Mouse (Mus musculus) G1E-ER4 (cell line): ENCODE results near the gene Wdr78. TPM values are rescaled to one million over a fixed set of nuclear protein-coding genes. Genes with fewer than 3 reads are reported as not detected.

Experiments used
- GATA1 ChIP-seq: IDR thresholded peaks from one replicate; pipeline ENCODE4 v1.8.0; 2012; ENCODE audit warnings: low read length, inconsistent platforms
- polyA plus RNA-seq: library from polyadenylated mRNA; stranded (reverse); fragments of >175 nt; gene quantifications from 2 replicates; pipeline ENCODE4 v1.2.3, GENCODE M21; 2012

The Wdr78 gene
- polyA plus RNA-seq, 1 experiment = 0.91 TPM

GRCm38 (mm10) chr4:103095921-103096320 lies 18.4 kb downstream of the Wdr78 start:
- TF ChIP-seq GATA1 = no peak

GRCm38 (mm10) chr4:103085237-103085636 lies 29.1 kb downstream of the Wdr78 start:
- no peak for TF ChIP-seq GATA1

GRCm38 (mm10) chr4:103070631-103071030 lies 43.7 kb downstream of the Wdr78 start:
- no peak for TF ChIP-seq GATA1

- no peak for TF ChIP-seq GATA1
Measured at GRCm38 (mm10) chr4:103067906-103068655, 46.3 kb downstream of the Wdr78 start.

GRCm38 (mm10) chr4:103064976-103065375 lies 49.4 kb downstream of the Wdr78 start:
- TF ChIP-seq GATA1 = no peak

GRCm38 (mm10) chr4:103064421-103064820 lies 49.9 kb downstream of the Wdr78 start:
- no peak for TF ChIP-seq GATA1

- no peak for TF ChIP-seq GATA1
Measured at GRCm38 (mm10) chr4:103056909-103057308, 57.4 kb downstream of the Wdr78 start.

GRCm38 (mm10) chr4:103048046-103048445 lies 66.3 kb downstream of the Wdr78 start:
- no peak for TF ChIP-seq GATA1

- TF ChIP-seq GATA1 = no peak
Measured at GRCm38 (mm10) chr4:103042997-103043396, 71.4 kb downstream of the Wdr78 start.

GRCm38 (mm10) chr4:103039838-103040191 lies 74.5 kb downstream of the Wdr78 start:
- no peak for TF ChIP-seq GATA1

- no peak for TF ChIP-seq GATA1
Measured at GRCm38 (mm10) chr4:103039103-103039837, 75.1 kb downstream of the Wdr78 start.

- TF ChIP-seq GATA1 = no peak
Measured at GRCm38 (mm10) chr4:103028177-103029088, 85.9 kb downstream of the Wdr78 start.

- TF ChIP-seq GATA1 = no peak
Measured at GRCm38 (mm10) chr4:103027745-103028144, 86.6 kb downstream of the Wdr78 start.

GRCm38 (mm10) chr4:103026621-103027020 lies 87.7 kb downstream of the Wdr78 start, which contains the start of gene Insl5:
Gene Insl5, minus strand, starts transcription at chr4:103026842.
- TF ChIP-seq GATA1 = no peak

GRCm38 (mm10) chr4:103013490-103013889 lies 100.9 kb downstream of the Wdr78 start:
- TF ChIP-seq GATA1 = no peak

GRCm38 (mm10) chr4:103011823-103012222 lies 102.5 kb downstream of the Wdr78 start:
- TF ChIP-seq GATA1 = no peak
